Mouse (Mus musculus): Measurements from ENCODE around the gene 9230112D13Rik. TPM values are rescaled to one million over a fixed set of nuclear protein-coding genes. Genes with fewer than 3 reads are reported as not detected.

Gene 9230112D13Rik
- polyA plus RNA-seq, 1 experiment from 2014 or later, result not detected

- Histone ChIP-seq H3K9me3 (no peaks in the 10 kb centered on the region), H3K4me2 (no peak overlapping the region), H3K36me3 (no peaks in the 10 kb centered on the region), H3K4me3 (no peak overlapping the region), H3K9ac (no peak overlapping the region), H3K27ac (no peak overlapping the region), H3K4me1 (peaks cover 28% of the 10 kb centered on the region), H3K27me3 (no peaks in the 10 kb centered on the region; the same call in 1 of the 2 replicates)
- 85% methylated on average over 3 of the region's 3 CpGs for WGBS
- ATAC-seq (ENCODE audit: borderline replicate concordance, extremely low read depth, low FRiP score, low TSS enrichment), result no peak
Measured at GRCm38 (mm10) chr14:34493682-34494081, 28.9 kb downstream of the 9230112D13Rik start.

DNA sequence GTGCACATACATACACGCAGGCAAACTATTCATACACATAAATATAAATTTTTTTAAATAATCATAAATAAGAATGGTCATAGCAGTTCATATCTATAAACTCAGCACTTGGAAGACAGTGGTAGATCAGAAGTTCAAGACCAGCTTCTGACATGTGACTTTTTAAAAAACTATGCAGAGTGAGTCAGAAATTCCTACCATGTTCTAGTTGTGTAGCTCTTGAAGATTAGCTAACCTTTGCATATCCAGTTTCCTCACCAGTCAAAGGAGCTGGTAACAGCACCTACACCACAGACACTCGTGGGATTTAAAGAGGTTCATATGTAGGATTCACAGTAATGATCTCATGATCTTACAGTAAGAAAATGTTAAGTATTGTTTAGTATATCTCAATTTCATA is 29.9 kb downstream of the 9230112D13Rik start:
- H3K27me3 ChIP-seq, result no peaks in the 10 kb centered on the region
- H3K36me3 ChIP-seq, result no peaks in the 10 kb centered on the region
- no peak for ATAC-seq (ENCODE audit: borderline replicate concordance, extremely low read depth, low FRiP score, low TSS enrichment)
- 69% methylated on average over 2 of the region's 2 CpGs for WGBS
- H3K27ac ChIP-seq, result no peak overlapping the region
- H3K9ac ChIP-seq, result no peak overlapping the region
- peaks cover 21% of the 10 kb centered on the region for H3K4me1 ChIP-seq
- no peak overlapping the region for H3K4me3 ChIP-seq
- H3K4me2 ChIP-seq, result no peak overlapping the region
- H3K9me3 ChIP-seq, result no peaks in the 10 kb centered on the region

DNA sequence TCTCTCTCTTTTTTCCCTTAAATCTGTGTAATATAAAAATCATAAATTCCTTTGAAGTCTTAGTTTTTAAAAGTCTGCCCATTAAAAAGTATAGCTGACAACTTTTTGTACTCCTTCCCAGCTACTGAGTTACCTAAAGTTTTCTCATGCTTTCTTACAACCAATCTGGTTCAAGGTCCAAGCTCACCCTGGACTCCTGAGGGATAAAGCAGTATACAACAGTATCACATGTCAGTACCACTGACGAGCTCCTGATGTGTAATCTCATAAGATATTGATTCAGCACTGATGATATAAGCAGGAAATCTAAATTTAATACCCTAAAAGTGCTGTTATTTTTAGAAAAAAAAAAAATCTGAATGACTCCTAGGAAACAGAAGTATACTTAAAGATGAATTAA is 31.6 kb downstream of the 9230112D13Rik start:
- Histone ChIP-seq H3K36me3 (no peaks in the 10 kb centered on the region), H3K4me2 (no peak overlapping the region), H3K4me3 (no peak overlapping the region), H3K27me3 (no peaks in the 10 kb centered on the region), H3K27ac (no peak overlapping the region), H3K4me1 (peaks cover 19% of the 10 kb centered on the region), H3K9ac (no peak overlapping the region), H3K9me3 (no peaks in the 10 kb centered on the region)
- no peak for ATAC-seq (ENCODE audit: borderline replicate concordance, extremely low read depth, low FRiP score, low TSS enrichment)
- 59% methylated on average over 1 of the region's 1 CpGs for WGBS

DNA sequence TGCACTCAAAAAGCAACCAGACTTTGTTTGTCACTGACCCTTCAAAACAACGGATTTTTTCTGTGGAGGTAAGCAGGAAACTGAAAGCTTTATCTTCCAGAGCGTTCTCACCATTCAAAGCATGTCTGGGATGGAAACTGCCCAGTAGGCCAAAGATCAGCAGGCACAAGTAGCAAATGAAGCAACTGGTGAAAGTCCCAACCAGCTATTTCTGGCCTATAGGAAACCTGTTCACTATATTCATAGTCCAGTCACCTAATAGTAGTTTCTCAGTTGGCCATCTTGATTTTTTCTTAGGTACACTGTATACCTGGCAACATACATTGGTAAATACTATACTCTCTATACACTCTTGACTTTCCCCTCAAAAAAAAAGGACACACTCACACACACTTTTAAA is 32.7 kb downstream of the 9230112D13Rik start:
- Histone ChIP-seq H3K4me2 (no peak overlapping the region), H3K9ac (no peak overlapping the region), H3K36me3 (no peaks in the 10 kb centered on the region), H3K27me3 (0 out of 2 replicates have a peak, but pooled peaks cover 3% of the 10 kb centered on the region), H3K4me1 (peaks cover 18% of the 10 kb centered on the region), H3K4me3 (no peak overlapping the region), H3K9me3 (no peaks in the 10 kb centered on the region), H3K27ac (no peak overlapping the region)
- ATAC-seq (ENCODE audit: borderline replicate concordance, extremely low read depth, low FRiP score, low TSS enrichment), result no peak
- 57% methylated on average over 2 of the region's 2 CpGs for WGBS

- 50% methylated on average over 8 of the region's 8 CpGs for WGBS
- H3K36me3 ChIP-seq, result no peaks in the 10 kb centered on the region
- H3K27me3 ChIP-seq, result 0 out of 2 replicates have a peak, but pooled peaks cover 3% of the 10 kb centered on the region
- H3K4me2 ChIP-seq, result no peak overlapping the region
- H3K9ac ChIP-seq, result no peak overlapping the region
- ATAC-seq (ENCODE audit: borderline replicate concordance, extremely low read depth, low FRiP score, low TSS enrichment), result no peak
- no peak overlapping the region for H3K27ac ChIP-seq
- peaks cover 20% of the 10 kb centered on the region for H3K4me1 ChIP-seq
- no peaks in the 10 kb centered on the region for H3K9me3 ChIP-seq
- H3K4me3 ChIP-seq, result no peak overlapping the region
Measured at GRCm38 (mm10) chr14:34486169-34486568, 36.4 kb downstream of the 9230112D13Rik start.

DNA sequence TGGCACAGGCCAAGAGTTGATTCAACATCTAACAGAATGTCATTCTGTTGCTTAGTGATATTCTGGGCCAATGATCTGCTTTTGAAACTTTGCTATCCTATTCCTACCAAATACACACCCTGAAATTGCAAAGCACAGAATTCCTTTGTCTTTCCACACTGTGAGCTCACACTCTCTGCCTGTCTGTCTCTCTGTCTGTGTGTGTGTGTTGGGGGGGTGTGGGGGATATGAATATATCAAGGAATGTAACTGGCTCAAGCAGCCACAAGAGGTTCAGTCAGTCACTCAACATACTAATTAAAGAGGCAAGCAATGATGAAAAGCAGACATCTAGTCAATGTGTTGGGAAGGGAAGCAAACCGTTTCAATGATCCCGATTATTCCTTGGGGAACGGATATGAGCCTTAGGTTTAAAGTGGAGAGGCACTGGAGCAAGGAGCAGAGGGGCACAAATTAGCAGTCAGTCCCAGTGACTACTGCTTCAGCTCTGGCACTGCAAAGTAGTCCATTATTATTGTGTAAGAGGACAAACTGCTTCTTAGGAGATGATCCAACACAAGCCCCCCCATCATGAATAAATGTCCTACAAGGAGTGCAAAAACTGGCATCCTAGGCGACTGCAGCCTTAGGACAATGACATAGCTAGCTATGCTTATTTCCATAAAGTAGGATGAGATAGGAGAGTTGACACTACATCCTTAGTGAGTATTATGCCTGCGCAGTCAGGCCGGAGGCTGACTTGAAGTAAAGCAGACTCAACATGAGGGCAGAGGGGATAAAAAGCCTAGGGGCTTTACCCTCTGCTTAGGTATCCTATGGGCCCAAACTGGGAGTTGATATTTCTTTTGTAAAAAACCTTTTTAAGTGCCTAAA is 38.9 kb downstream of the 9230112D13Rik start:
- no peak overlapping the region for H3K4me2 ChIP-seq
- 0 out of 2 replicates have a peak, but pooled peaks cover 3% of the 10 kb centered on the region for H3K27me3 ChIP-seq
- no peak overlapping the region for H3K27ac ChIP-seq
- 0 out of 2 replicates have a peak, but pooled peaks cover 7% of the 10 kb centered on the region for H3K4me1 ChIP-seq
- H3K4me3 ChIP-seq, result no peak overlapping the region
- 79% methylated on average over 6 of the region's 6 CpGs for WGBS
- H3K9ac ChIP-seq, result no peak overlapping the region
- ATAC-seq (ENCODE audit: borderline replicate concordance, extremely low read depth, low FRiP score, low TSS enrichment), result no peak
- H3K36me3 ChIP-seq, result no peaks in the 10 kb centered on the region
- no peaks in the 10 kb centered on the region for H3K9me3 ChIP-seq

- H3K4me1 ChIP-seq, result peaks cover 3% of the 10 kb centered on the region
- H3K36me3 ChIP-seq, result no peaks in the 10 kb centered on the region
- H3K4me3 ChIP-seq, result no peak overlapping the region
- no peak overlapping the region for H3K4me2 ChIP-seq
- no peak for ATAC-seq (ENCODE audit: borderline replicate concordance, extremely low read depth, low FRiP score, low TSS enrichment)
- H3K9ac ChIP-seq, result no peak overlapping the region
- H3K9me3 ChIP-seq, result no peaks in the 10 kb centered on the region
- no peak overlapping the region for H3K27ac ChIP-seq
- no peaks in the 10 kb centered on the region for H3K27me3 ChIP-seq
Measured at GRCm38 (mm10) chr14:34471591-34471990, 51.0 kb downstream of the 9230112D13Rik start.

DNA sequence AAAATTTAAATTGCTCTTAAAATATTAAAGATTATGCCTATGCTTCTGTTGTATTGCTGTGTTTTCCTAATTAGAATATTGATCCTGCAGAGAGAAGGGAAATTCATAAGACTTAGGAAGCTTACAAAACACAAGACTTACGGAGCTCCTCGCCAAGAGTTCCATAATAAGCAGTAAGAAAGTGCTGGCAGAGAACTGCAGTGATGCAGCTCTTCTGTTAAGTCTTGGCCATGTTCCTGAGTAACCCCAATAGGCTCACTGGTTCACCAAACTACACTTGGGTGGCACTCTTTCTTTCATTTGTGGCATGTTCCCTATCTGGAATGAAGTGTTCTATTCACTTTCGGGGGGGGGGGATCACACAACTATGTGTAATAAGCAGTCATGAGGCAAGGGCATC is 56.3 kb downstream of the 9230112D13Rik start:
- Histone ChIP-seq H3K36me3 (no peaks in the 10 kb centered on the region), H3K9me3 (no peaks in the 10 kb centered on the region), H3K27ac (no peak overlapping the region), H3K4me3 (no peak overlapping the region), H3K27me3 (no peaks in the 10 kb centered on the region), H3K4me1 (no peaks in the 10 kb centered on the region), H3K9ac (no peak overlapping the region), H3K4me2 (no peak overlapping the region)
- ATAC-seq (ENCODE audit: borderline replicate concordance, extremely low read depth, low FRiP score, low TSS enrichment), result no peak
- WGBS, result 61% methylated on average over 3 of the region's 3 CpGs

Other genes with a start within 250 kb of the 9230112D13Rik start
- 10.1 and 12.6 TPM in 2 replicates for gene Shld2, start 212.3 kb downstream of the 9230112D13Rik start, polyA plus RNA-seq (2015; fragmentation: Nextera tagmentation; extraction: Ambion mirVana)
- 66.4 and 68.7 TPM in 2 replicates for gene Glud1, start 212.1 kb downstream of the 9230112D13Rik start, polyA plus RNA-seq (2015; fragmentation: Nextera tagmentation; extraction: Ambion mirVana)
- not detected in 2 replicates for gene Fam25c, start 167.4 kb downstream of the 9230112D13Rik start, polyA plus RNA-seq (2015; fragmentation: Nextera tagmentation; extraction: Ambion mirVana)
- 6.2 and 7.5 TPM in 2 replicates for gene Sncg, start 148.0 kb downstream of the 9230112D13Rik start, polyA plus RNA-seq (2015; fragmentation: Nextera tagmentation; extraction: Ambion mirVana)
- 12.7 and 14.3 TPM in 2 replicates for gene Mmrn2, start 147.3 kb downstream of the 9230112D13Rik start, polyA plus RNA-seq (2015; fragmentation: Nextera tagmentation; extraction: Ambion mirVana)
- gene Bmpr1a, start 19.5 kb downstream of the 9230112D13Rik start, polyA plus RNA-seq (2015; fragmentation: Nextera tagmentation; extraction: Ambion mirVana), result 39.1 and 39.2 TPM in 2 replicates
- gene Ldb3, start 65.9 kb upstream of the 9230112D13Rik start, polyA plus RNA-seq (2015; fragmentation: Nextera tagmentation; extraction: Ambion mirVana), result 8.3 and 9.5 TPM in 2 replicates
- gene Opn4, start 77.3 kb upstream of the 9230112D13Rik start, polyA plus RNA-seq (2015; fragmentation: Nextera tagmentation; extraction: Ambion mirVana), result 0.15 and 0.29 TPM in 2 replicates
- gene Wapl, start 151.1 kb upstream of the 9230112D13Rik start, polyA plus RNA-seq (2015; fragmentation: Nextera tagmentation; extraction: Ambion mirVana), result 24.8 and 25.7 TPM in 2 replicates